Mouse (Mus musculus) heart, postnatal 0 days (tissue): ENCODE measurements at regions not wholly inside any gene's neighbourhood (a gene's known extent, or its start where the extent isn't known, plus 50 kb on each side); places are given as distances from the start of the nearest gene placed in this dataset.

Experiments used
- ATAC-seq: fragments of 200-750 bp; cut with Nextera tagmentation; 2 replicates; pipeline ENCODE4 v1.8.0; 2017; ENCODE audit warnings: low read depth, moderate number of reproducible peaks, moderate library complexity; ENCODE audit not compliant: insufficient read depth
- DNase-seq: peaks from one replicate; pipeline ENCODE4 v3.0.0-alpha.2; 2016; ENCODE audit warnings: low spot score
- H3K27ac ChIP-seq: fragments of 300-500 bp; sonication (generic); 2 replicates; pipeline ENCODE4 v1.5.1; 2014; ENCODE audit warnings: low read depth, mild to moderate bottlenecking
- H3K27me3 ChIP-seq: fragments of 300-500 bp; sonication (generic); 2 replicates; pipeline ENCODE4 v1.6.1; 2014; ENCODE audit warnings: low read length, mixed read lengths; ENCODE audit not compliant: control insufficient read depth, insufficient read depth
- H3K36me3 ChIP-seq: fragments of 300-500 bp; sonication (generic); replicated peaks from 2 replicates; pipeline ENCODE4 v1.6.1; 2014; ENCODE audit warnings: low read length, mixed read lengths; ENCODE audit not compliant: control insufficient read depth, insufficient read depth
- H3K4me1 ChIP-seq: fragments of 300-500 bp; sonication (generic); 2 replicates; pipeline ENCODE4 v1.6.1; 2014; ENCODE audit warnings: antibody characterized with exemption; ENCODE audit not compliant: control insufficient read depth, insufficient read depth
- H3K4me2 ChIP-seq: fragments of 300-500 bp; sonication (generic); 2 replicates; pipeline ENCODE4 v1.6.1; 2014; ENCODE audit warnings: low read depth, mild to moderate bottlenecking, low read length, moderate library complexity
- H3K4me3 ChIP-seq: fragments of 300-500 bp; sonication (generic); 2 replicates; pipeline ENCODE4 v1.5.1; 2014; ENCODE audit warnings: low read depth, low read length
- H3K9ac ChIP-seq: fragments of 300-500 bp; sonication (generic); replicated peaks from 2 replicates; pipeline ENCODE4 v1.6.1; 2014; ENCODE audit warnings: low read depth, low read length, mixed read lengths
- H3K9me3 ChIP-seq: fragments of 300-500 bp; sonication (generic); replicated peaks from 2 replicates; pipeline ENCODE4 v1.6.1; 2016; ENCODE audit warnings: low read length; ENCODE audit not compliant: control insufficient read depth
- CTCF ChIP-seq: IDR thresholded peaks from 2 replicates; pipeline ENCODE4 v1.5.1; 2016; ENCODE audit warnings: antibody characterized with exemption, control low read depth, low read depth
- EP300 ChIP-seq: IDR thresholded peaks from 2 replicates; pipeline ENCODE4 v1.6.1; 2016; ENCODE audit warnings: antibody characterized with exemption, low read depth
- WGBS: fragments of 180-500 bp; shearing (Covaris S2); extraction: QIAGEN DNeasy Blood & Tissue Kit; methylation state at CpG from one replicate; pipeline ENCODE4 v1.1.7; 2014; 5-methylcytosine and 5-hydroxymethylcytosine counted together

DNA sequence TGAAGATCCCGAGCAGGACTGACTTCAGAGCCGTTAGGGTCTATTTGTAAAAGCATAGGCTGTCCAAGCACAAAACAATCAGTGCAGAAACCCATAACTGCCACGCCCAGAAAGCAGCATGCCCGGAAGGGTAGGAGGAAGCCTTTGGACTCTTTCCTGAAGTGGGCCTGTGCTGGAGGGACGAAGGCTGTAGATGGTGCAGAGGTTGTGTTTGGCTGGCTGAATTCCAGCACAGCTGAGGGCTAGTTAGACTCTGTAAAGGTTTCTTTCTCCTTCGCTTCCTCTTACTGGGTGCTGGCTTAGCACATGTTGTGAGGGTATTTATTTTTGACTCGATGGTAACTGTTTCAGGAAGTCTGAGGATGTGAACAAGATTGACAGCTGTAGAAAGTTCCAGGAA lies 254.5 kb downstream of the Tbc1d1 start:
- 0 out of 2 replicates have a peak, but pooled peaks cover 3% of the 10 kb centered on the region for H3K9me3 ChIP-seq
- peak overlapping the region; percentile 8; the same call in 1 of the 2 replicates for H3K27ac ChIP-seq
- no peaks in the 10 kb centered on the region for H3K36me3 ChIP-seq
- no peaks in the 10 kb centered on the region for H3K4me1 ChIP-seq
- DNase-seq, result peak; percentile 22
- no peak overlapping the region for H3K9ac ChIP-seq
- WGBS, result 45% methylated on average over 7 of the region's 7 CpGs
- peak; percentile 58; the same call in 1 of the 2 replicates for ATAC-seq
- no peak overlapping the region for H3K4me3 ChIP-seq
- H3K4me2 ChIP-seq, result no peak overlapping the region
- TF ChIP-seq EP300 (no peak), CTCF (no peak)
- H3K27me3 ChIP-seq, result no peaks in the 10 kb centered on the region

DNA sequence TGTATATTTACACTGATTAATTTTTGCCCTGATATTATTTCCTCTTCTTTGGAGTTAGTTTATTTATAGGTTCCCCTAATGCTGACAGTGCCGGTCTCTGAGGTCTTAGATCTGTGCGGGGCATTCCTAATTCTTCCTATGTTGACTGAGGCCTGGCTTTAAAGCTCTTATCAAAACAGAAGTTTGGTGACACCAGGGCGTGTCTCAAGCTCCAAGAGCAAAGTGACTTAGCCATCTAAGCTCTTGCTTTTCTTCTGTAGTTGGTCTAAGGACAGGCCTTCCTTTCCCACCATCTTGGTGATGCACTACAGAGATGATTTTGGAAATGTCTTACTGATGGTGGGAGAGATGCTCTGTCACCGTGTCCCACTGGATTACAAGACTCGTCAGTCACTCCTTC lies 258.4 kb downstream of the Tbc1d1 start:
- no peak overlapping the region for H3K9ac ChIP-seq
- ATAC-seq (no peak), DNase-seq (no peak)
- no peaks in the 10 kb centered on the region for H3K9me3 ChIP-seq
- no peak overlapping the region for H3K4me3 ChIP-seq
- TF ChIP-seq CTCF (no peak), EP300 (no peak)
- no peaks in the 10 kb centered on the region for H3K36me3 ChIP-seq
- 62% methylated on average over 5 of the region's 5 CpGs for WGBS
- no peak overlapping the region for H3K27ac ChIP-seq
- H3K27me3 ChIP-seq, result no peaks in the 10 kb centered on the region
- H3K4me1 ChIP-seq, result no peaks in the 10 kb centered on the region
- no peak overlapping the region for H3K4me2 ChIP-seq

DNA sequence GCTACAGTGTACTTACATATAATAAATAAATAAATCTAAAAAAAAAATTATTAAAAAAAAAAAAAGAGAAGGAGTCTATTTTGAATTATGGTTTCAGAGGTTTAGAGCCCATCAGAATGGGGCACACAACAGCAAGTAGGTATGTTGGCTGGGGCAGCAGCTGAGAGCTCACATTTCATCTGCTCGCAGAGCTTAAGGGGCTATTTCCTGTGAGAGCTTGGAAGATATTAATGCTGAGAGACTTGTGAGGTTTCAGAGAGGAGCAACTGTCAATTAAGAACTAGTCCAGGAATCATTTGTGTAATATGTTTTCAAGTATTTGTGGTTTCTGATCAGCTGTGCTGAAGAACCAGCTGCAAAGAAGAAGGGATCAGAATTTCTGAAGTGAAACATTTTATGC lies 263.3 kb downstream of the Tbc1d1 start:
- no peak overlapping the region for H3K4me3 ChIP-seq
- H3K4me1 ChIP-seq, result no peaks in the 10 kb centered on the region
- no peak for TF ChIP-seq CTCF
- no peak for TF ChIP-seq EP300
- WGBS, result 70% methylated on average over 1 of the region's 1 CpGs
- DNase-seq, result no peak
- no peak overlapping the region for H3K27ac ChIP-seq
- H3K9ac ChIP-seq, result no peak overlapping the region
- no peak overlapping the region for H3K4me2 ChIP-seq
- H3K27me3 ChIP-seq, result no peaks in the 10 kb centered on the region
- no peaks in the 10 kb centered on the region for H3K36me3 ChIP-seq
- H3K9me3 ChIP-seq, result peaks cover 7% of the 10 kb centered on the region
- no peak for ATAC-seq

DNA sequence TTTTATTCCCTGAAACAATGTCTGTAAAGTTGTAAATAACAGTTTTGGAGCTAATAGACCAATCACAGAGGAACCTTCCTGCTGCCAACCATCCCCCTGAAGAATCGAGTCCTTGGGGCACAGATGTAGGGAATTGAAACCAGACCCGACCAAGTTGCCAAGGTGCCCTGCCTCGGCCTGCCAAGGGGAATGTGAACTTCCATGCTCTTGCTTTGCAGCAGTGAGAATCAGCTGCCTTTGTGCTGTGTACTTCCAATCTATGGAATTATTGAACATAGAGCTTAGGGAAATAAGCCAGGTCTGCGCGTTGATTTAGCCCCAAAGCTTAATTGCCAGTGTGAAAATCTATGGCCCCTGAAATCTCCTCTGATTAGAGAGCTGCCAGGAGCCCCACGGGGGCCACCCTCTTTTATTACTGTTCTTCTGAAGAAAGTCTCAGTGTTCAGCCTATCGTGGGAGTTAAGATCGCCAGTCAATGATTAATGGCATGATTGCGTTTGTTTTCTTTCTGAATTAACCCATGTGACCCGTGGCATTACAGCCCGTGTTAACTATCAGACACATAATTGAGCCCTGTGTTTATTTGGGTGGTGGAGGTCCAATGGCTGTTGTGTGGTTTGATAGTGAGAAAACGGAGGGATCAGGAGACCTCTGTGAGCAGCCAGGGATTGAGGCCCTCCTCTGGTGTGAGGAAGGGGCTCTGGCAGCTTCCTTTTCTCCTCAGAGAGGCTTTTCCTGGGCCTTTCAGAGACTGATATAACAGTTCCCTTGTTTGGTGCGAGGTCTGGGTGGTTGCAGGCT lies 266.9 kb downstream of the Tbc1d1 start:
- no peak overlapping the region for H3K9ac ChIP-seq
- H3K9me3 ChIP-seq, result peaks cover 7% of the 10 kb centered on the region
- DNase-seq, result no peak
- no peaks in the 10 kb centered on the region for H3K36me3 ChIP-seq
- no peak overlapping the region for H3K4me3 ChIP-seq
- TF ChIP-seq CTCF (no peak), EP300 (no peak)
- H3K27me3 ChIP-seq, result no peaks in the 10 kb centered on the region
- WGBS, result 69% methylated on average over 13 of the region's 13 CpGs
- no peak overlapping the region for H3K27ac ChIP-seq
- H3K4me2 ChIP-seq, result no peak overlapping the region
- no peak for ATAC-seq
- H3K4me1 ChIP-seq, result no peaks in the 10 kb centered on the region

DNA sequence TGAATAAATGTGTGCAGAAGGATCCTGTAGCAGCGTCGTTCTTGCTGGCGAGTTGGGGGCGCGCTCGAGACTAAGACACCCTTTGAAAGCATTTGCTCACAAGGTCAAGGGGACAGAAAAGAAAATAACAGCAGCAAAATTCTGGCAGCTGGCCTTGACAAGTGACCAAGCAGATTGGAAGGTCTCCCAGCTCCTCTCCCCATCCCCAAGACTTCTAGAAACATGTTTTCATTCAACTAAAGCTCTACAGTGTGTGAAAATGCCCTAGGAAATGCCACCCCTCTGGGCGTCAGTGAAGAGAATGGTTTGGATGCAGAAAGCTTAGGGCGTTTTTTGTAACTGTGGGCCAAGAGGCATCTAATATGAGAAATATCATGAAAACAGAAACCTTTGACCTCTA lies 272.7 kb downstream of the Tbc1d1 start:
- Histone ChIP-seq H3K4me3 (no peak overlapping the region), H3K4me2 (no peak overlapping the region), H3K36me3 (no peaks in the 10 kb centered on the region), H3K27me3 (no peaks in the 10 kb centered on the region), H3K27ac (no peak overlapping the region), H3K9me3 (no peaks in the 10 kb centered on the region), H3K4me1 (no peaks in the 10 kb centered on the region), H3K9ac (no peak overlapping the region)
- DNase-seq (no peak), ATAC-seq (no peak)
- WGBS, result 75% methylated on average over 8 of the region's 8 CpGs
- no peak for TF ChIP-seq CTCF
- TF ChIP-seq EP300, result no peak

DNA sequence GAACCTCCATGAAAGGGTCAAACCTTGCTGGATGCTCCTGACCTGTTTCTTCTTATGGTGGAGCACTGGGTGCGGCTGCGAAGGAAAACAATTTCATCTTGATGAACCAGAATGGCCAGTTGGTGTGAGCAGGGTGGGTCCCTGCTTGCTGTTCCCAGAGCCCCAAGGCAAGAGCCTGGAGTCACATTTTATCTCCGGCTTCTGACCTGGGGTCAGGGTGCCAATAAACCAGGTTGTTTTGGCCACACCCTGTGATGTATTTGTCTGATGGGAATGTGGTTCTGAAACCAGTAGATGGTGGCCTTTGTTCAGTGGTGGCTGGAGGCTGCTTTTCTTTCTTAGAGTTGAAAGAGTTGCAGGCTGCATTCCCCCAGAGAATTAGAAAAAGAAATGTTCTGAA lies 274.4 kb downstream of the Tbc1d1 start:
- H3K9ac ChIP-seq, result no peak overlapping the region
- H3K4me2 ChIP-seq, result no peak overlapping the region
- no peaks in the 10 kb centered on the region for H3K9me3 ChIP-seq
- no peaks in the 10 kb centered on the region for H3K27me3 ChIP-seq
- DNase-seq (no peak), ATAC-seq (no peak)
- H3K4me1 ChIP-seq, result no peaks in the 10 kb centered on the region
- H3K36me3 ChIP-seq, result no peaks in the 10 kb centered on the region
- no peak for TF ChIP-seq EP300
- no peak for TF ChIP-seq CTCF
- 85% methylated on average over 3 of the region's 3 CpGs for WGBS
- no peak overlapping the region for H3K27ac ChIP-seq
- H3K4me3 ChIP-seq, result no peak overlapping the region
